Mouse (Mus musculus): Measurements from ENCODE around the gene Myzap.
A peak's percentile ranks its signal among the peaks of the same experiment; 100 is the strongest.

Myzap gene

GRCm38 (mm10) chr9:71614643-71615042 is 22.5 kb upstream of the Myzap start:
- H3K4me3 ChIP-seq (replicated peaks; ENCODE audit: low read length): no peak overlapping the region
- TF ChIP-seq CTCF (conservative IDR thresholded peaks at IDR 0.05; ENCODE audit: low read length) (peak; percentile 90), NANOG (IDR thresholded peaks at IDR 0.05; ENCODE audit: borderline replicate concordance, low read length) (no peak), POU5F1 (IDR thresholded peaks at IDR 0.05; ENCODE audit: borderline replicate concordance, low read length) (no peak)
- no peaks in the 10 kb centered on the region for H3K36me3 ChIP-seq (ENCODE audit: insufficient read depth, low read length)
- H3K27me3 ChIP-seq (ENCODE audit: insufficient read depth, low read length): no peaks in the 10 kb centered on the region
- peaks cover 15% of the 10 kb centered on the region for H3K9me3 ChIP-seq (ENCODE audit: low read length)
- peaks cover 4% of the 10 kb centered on the region; the same call in 1 of the 2 replicates for H3K4me1 ChIP-seq (replicated peaks; ENCODE audit: low read depth, low read length)

DNA sequence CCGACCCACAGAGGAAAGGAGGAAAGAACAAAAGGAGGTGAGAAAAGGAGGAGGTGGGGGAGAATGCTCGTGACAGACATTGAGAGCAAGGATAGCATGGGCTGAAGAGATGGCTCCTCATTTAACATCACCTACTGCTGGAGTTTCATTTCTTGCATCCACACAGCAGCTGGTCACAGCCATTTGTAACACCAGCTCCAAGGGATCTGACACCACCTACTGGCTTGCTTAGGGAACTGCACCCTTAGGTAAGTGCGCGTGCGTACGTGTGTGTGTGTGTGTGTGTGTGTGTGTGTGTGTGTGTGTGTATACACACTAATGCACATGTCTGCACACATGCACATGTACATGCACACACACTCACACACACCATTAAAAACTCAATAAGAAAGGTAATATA is 20.8 kb upstream of the Myzap start:
- Histone ChIP-seq H3K36me3 (ENCODE audit: insufficient read depth, low read length) (no peaks in the 10 kb centered on the region), H3K27me3 (ENCODE audit: insufficient read depth, low read length) (no peaks in the 10 kb centered on the region), H3K9me3 (ENCODE audit: low read length) (no peaks in the 10 kb centered on the region), H3K4me1 (replicated peaks; ENCODE audit: low read depth, low read length) (peaks cover 4% of the 10 kb centered on the region; the same call in 1 of the 2 replicates), H3K4me3 (replicated peaks; ENCODE audit: low read length) (no peak overlapping the region)
- peak; percentile 55 for TF ChIP-seq CTCF (conservative IDR thresholded peaks at IDR 0.05; ENCODE audit: low read length)
- no peak for TF ChIP-seq POU5F1 (IDR thresholded peaks at IDR 0.05; ENCODE audit: borderline replicate concordance, low read length)
- no peak for TF ChIP-seq NANOG (IDR thresholded peaks at IDR 0.05; ENCODE audit: borderline replicate concordance, low read length)

DNA sequence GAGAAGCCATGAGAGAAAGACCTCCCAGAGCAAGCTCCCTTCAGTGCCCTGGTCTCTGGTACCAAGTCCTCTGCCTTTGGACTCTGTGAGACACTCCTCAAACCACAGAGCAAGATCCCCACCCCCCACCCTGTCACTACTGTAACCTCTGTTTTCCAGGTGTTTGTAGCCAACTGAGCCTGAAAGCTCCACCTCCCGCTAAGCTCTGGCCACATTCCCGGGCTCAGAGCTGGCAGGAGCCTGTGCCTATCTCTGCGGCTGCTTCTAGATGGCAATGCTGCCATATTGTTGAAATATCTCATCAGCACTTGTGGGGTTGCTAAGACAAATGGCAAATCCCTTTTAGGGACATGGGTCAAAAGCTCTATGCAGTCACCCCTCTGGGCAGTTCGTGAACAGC is 19.7 kb upstream of the Myzap start:
- H3K4me3 ChIP-seq (replicated peaks; ENCODE audit: low read length): no peak overlapping the region
- H3K4me1 ChIP-seq (replicated peaks; ENCODE audit: low read depth, low read length): peaks cover 4% of the 10 kb centered on the region; the same call in 1 of the 2 replicates
- no peaks in the 10 kb centered on the region for H3K9me3 ChIP-seq (ENCODE audit: low read length)
- TF ChIP-seq POU5F1 (IDR thresholded peaks at IDR 0.05; ENCODE audit: borderline replicate concordance, low read length): no peak
- TF ChIP-seq CTCF (conservative IDR thresholded peaks at IDR 0.05; ENCODE audit: low read length): no peak
- no peak for TF ChIP-seq NANOG (IDR thresholded peaks at IDR 0.05; ENCODE audit: borderline replicate concordance, low read length)
- H3K27me3 ChIP-seq (ENCODE audit: insufficient read depth, low read length): no peaks in the 10 kb centered on the region
- H3K36me3 ChIP-seq (ENCODE audit: insufficient read depth, low read length): no peaks in the 10 kb centered on the region

DNA sequence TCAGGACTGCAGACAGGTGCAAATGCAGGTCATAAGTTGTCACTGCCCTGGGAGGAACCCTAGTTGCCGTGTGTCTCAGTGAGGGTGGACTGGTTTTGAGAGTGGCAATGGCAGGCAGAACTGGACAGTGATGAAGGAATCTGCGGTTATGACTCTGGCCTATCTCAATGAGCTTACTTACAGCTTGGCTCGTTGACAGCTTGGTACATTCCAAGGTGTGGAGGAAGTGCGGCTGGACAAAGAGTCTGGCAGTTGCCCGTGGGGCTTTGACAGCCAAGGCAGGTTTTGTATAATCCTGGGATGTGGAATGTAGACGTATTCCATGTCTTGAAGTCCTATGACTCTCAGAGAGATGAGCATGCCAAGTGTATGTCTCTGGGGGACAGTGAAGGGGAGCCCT is 16.9 kb upstream of the Myzap start:
- Histone ChIP-seq H3K4me1 (replicated peaks; ENCODE audit: low read depth, low read length) (no peaks in the 10 kb centered on the region), H3K36me3 (ENCODE audit: insufficient read depth, low read length) (no peaks in the 10 kb centered on the region), H3K4me3 (replicated peaks; ENCODE audit: low read length) (no peak overlapping the region), H3K9me3 (ENCODE audit: low read length) (no peaks in the 10 kb centered on the region), H3K27me3 (ENCODE audit: insufficient read depth, low read length) (0 out of 2 replicates have a peak, but pooled peaks cover 4% of the 10 kb centered on the region)
- TF ChIP-seq POU5F1 (IDR thresholded peaks at IDR 0.05; ENCODE audit: borderline replicate concordance, low read length): no peak
- no peak for TF ChIP-seq CTCF (conservative IDR thresholded peaks at IDR 0.05; ENCODE audit: low read length)
- no peak for TF ChIP-seq NANOG (IDR thresholded peaks at IDR 0.05; ENCODE audit: borderline replicate concordance, low read length)

GRCm38 (mm10) chr9:71606296-71607057 is 14.3 kb upstream of the Myzap start:
- no peaks in the 10 kb centered on the region for H3K9me3 ChIP-seq (ENCODE audit: low read length)
- H3K27me3 ChIP-seq (ENCODE audit: insufficient read depth, low read length): 0 out of 2 replicates have a peak, but pooled peaks cover 4% of the 10 kb centered on the region
- H3K36me3 ChIP-seq (ENCODE audit: insufficient read depth, low read length): no peaks in the 10 kb centered on the region
- no peaks in the 10 kb centered on the region for H3K4me1 ChIP-seq (replicated peaks; ENCODE audit: low read depth, low read length)
- TF ChIP-seq POU5F1 (IDR thresholded peaks at IDR 0.05; ENCODE audit: borderline replicate concordance, low read length) (no peak), NANOG (IDR thresholded peaks at IDR 0.05; ENCODE audit: borderline replicate concordance, low read length) (no peak), CTCF (conservative IDR thresholded peaks at IDR 0.05; ENCODE audit: low read length) (no peak)
- no peak overlapping the region for H3K4me3 ChIP-seq (replicated peaks; ENCODE audit: low read length)

DNA sequence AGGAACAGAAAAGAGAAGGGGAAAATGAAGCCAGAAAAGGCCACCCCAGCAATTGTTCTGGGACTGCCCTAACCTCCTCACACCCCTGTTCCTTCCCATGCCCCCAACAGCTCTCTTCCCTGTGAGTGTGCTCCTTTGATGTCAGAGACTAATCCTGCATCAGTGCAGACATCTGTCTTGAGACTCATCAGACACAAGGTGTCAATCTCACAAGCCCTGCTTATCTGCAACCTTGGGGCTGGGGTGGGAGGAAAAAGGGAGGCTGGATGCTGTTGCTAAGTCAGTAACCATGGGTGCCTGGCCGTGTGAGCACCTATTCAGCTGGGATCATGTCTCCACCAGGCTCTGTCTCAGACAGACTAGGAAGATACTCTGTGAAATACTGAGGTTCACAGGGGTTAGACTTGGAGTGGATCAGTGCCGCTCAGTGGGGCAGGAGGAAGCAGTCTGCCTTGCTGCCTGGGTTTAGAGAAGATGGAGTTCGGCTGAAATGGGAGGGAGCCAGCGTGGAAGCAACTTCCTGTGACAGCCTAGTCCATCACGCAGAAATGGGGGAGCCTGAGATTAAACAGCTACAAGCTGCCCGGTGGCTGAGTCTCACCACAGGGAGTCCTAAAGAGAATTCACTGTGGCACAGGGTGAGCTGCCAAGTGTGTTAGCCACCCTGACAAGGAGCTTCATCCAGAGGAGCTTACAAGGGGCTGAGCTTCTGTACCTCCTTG is 12.9 kb upstream of the Myzap start:
- Histone ChIP-seq H3K27me3 (ENCODE audit: insufficient read depth, low read length) (0 out of 2 replicates have a peak, but pooled peaks cover 9% of the 10 kb centered on the region), H3K4me1 (replicated peaks; ENCODE audit: low read depth, low read length) (no peaks in the 10 kb centered on the region), H3K36me3 (ENCODE audit: insufficient read depth, low read length) (no peaks in the 10 kb centered on the region), H3K9me3 (ENCODE audit: low read length) (no peaks in the 10 kb centered on the region), H3K4me3 (replicated peaks; ENCODE audit: low read length) (no peak overlapping the region)
- no peak for TF ChIP-seq CTCF (conservative IDR thresholded peaks at IDR 0.05; ENCODE audit: low read length)
- no peak for TF ChIP-seq NANOG (IDR thresholded peaks at IDR 0.05; ENCODE audit: borderline replicate concordance, low read length)
- TF ChIP-seq POU5F1 (IDR thresholded peaks at IDR 0.05; ENCODE audit: borderline replicate concordance, low read length): no peak

- Histone ChIP-seq H3K4me3 (replicated peaks; ENCODE audit: low read length) (no peak overlapping the region), H3K36me3 (ENCODE audit: insufficient read depth, low read length) (no peaks in the 10 kb centered on the region), H3K4me1 (replicated peaks; ENCODE audit: low read depth, low read length) (no peaks in the 10 kb centered on the region), H3K27me3 (ENCODE audit: insufficient read depth, low read length) (peaks cover 41% of the 10 kb centered on the region), H3K9me3 (ENCODE audit: low read length) (no peaks in the 10 kb centered on the region)
- TF ChIP-seq NANOG (IDR thresholded peaks at IDR 0.05; ENCODE audit: borderline replicate concordance, low read length): no peak
- TF ChIP-seq POU5F1 (IDR thresholded peaks at IDR 0.05; ENCODE audit: borderline replicate concordance, low read length): no peak
- no peak for TF ChIP-seq CTCF (conservative IDR thresholded peaks at IDR 0.05; ENCODE audit: low read length)
Measured at GRCm38 (mm10) chr9:71599861-71600260, 7.7 kb upstream of the Myzap start.

DNA sequence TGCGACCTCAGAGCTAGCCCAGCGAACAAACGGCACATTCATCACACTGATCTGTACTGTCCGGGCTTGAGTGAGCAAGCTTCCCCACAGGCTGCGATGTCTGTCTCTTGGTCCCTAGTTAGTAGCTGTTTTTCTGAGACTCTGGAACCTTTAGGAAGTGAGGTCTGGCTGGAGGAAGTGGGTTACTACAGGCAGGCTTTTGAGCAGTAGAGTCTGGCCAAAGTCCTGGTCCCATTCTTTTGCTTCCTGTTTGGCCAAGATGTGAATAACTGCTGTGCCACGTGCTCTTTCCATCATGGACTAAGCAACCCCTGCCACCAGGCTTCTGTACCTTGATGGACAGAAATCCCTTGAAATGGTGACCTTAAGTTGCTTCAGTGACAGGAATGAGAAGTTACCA is 4.7 kb upstream of the Myzap start:
- H3K4me3 ChIP-seq (replicated peaks; ENCODE audit: low read length): no peak overlapping the region
- no peaks in the 10 kb centered on the region for H3K9me3 ChIP-seq (ENCODE audit: low read length)
- H3K36me3 ChIP-seq (ENCODE audit: insufficient read depth, low read length): no peaks in the 10 kb centered on the region
- H3K4me1 ChIP-seq (replicated peaks; ENCODE audit: low read depth, low read length): peaks cover 7% of the 10 kb centered on the region
- H3K27me3 ChIP-seq (ENCODE audit: insufficient read depth, low read length): peaks cover 50% of the 10 kb centered on the region
- TF ChIP-seq POU5F1 (IDR thresholded peaks at IDR 0.05; ENCODE audit: borderline replicate concordance, low read length) (no peak), CTCF (conservative IDR thresholded peaks at IDR 0.05; ENCODE audit: low read length) (no peak)

Measured in E14TG2a.4 (cell line).